Mouse (Mus musculus) right cerebral cortex, postnatal 25 days (tissue): ENCODE data around the gene Chd4.
"Not testable (repeated sequence)": the region's sequence is repeated elsewhere in the genome, so short reads cannot be mapped to it uniquely, and the experiment has no call there.

ENCODE experiments used
- DNase-seq: peaks from one replicate; pipeline ENCODE4 v3.0.0; 2022

Chd4 gene

DNA sequence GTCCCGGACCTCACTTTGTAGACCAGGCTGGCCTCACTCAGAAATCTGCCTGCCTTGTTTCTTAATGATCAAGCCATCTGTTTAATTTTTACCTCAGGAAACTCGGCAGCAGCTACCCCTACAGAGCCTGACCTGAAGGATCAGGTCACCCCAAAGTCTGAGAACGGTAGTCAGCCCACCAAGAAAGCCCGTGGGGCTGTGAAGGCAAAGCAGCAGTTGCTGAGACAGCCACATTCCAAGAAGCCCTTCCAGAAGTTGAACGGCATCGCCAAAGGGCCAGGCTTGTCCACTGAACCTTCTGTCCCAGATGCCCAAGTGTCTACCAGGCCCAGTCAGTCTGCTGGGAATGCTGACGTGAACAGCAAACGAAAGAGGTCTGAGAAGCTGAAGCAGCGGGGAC lies 48.1 kb downstream of the Chd4 start:
- DNase-seq, result no peak

DNA sequence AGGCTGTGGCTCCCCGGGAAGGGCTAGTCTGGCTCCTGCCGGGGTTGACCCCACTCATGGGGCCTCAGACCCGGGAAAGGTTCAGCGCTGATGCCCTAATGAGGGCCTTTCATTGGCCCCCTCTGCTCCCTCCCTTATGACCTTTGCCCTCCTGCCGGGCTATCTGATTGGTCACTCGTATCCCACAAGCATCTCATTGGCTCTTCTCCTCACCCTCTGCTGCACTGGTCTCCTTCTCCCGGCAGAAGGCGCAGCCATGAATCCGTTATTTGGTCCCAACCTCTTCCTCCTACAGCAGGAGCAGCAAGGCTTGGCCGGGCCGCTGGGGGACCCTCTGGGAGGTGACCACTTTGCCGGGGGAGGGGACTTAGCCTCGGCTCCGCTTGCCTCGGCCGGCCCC lies 49.2 kb downstream of the Chd4 start, which contains the start of gene Iffo1:
Gene Iffo1 (plus strand): TSS at position 241 of the 400 bp plus-strand sequence.
- DNase-seq, result peak; percentile 90

DNA sequence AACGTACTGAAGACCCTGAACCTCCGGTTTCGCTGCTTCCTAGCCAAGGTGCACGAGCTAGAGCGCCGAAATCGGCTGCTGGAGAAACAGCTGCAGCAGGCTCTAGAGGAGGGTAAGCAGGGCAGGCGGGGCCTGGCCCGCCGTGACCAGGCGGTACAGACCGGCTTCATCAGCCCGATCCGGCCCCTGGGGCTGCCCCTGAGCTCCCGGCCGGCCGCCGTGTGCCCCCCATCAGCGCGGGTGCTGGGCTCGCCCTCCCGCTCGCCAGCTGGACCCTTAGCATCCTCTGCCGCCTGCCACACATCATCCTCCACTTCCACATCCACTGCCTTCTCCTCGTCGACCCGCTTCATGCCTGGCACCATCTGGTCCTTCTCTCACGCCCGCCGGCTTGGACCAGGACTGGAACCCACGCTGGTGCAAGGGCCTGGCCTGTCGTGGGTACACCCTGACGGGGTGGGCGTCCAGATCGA lies 49.7 kb downstream of the Chd4 start:
- DNase-seq, result no peak

DNA sequence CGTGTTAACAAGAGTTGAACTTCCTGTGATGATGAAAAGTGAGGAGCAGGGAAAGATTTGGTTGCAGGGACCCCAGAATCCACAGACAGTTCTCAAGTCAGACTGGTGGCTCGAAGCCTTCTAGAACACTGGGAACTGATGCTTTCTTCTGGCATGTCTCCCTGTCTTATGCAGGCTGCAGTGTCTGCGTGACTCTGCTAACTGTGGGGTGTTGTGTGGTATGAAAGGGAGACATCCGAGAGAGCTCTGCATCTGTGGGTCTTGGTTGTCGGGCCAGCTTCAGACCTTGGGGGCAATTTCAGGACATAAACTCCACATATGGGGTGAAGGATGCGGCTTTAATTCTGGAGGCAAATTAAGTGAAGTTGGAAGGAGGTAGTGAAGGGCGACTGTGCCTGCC lies 50.4 kb downstream of the Chd4 start:
- no peak for DNase-seq

DNA sequence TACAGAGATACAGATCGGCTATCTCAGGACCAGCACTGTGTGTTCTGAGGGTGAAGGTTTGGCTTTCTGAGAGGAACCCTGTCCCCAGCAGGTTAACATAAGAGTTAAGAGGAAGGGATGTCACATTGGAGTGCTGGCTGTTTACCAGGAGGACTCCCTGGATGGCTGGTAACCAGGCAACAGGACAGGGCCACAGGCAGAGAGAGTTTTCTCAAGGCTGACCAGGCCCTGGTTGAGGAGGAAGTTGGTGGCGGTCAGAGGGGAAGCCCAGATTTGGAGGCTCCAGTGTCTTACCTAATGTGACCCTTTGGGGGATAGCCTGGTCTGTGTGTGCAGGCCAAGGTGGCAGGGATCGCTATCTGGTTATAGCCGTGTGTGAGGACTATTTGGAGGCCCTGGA lies 51.0 kb downstream of the Chd4 start:
- no peak for DNase-seq

DNA sequence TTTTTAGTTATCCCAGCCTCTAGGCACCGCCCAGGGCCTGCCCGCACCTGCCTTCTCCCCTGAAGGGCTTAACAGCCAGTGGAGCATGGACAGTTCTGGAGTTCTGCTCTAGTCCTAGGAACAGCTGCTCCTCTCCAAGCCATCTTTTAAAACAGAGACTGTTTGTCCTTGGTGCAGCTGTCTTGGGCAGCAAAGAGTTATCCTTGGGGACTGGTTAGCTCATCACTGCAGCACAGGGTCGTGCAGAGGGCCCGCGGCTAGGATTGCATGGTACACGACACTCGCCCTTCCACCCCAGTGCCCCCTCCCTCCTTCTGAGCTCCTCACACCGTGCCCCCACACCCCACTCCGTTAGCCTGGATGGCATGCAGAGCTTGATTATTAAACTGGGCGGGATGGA lies 51.5 kb downstream of the Chd4 start:
- no peak for DNase-seq

DNA sequence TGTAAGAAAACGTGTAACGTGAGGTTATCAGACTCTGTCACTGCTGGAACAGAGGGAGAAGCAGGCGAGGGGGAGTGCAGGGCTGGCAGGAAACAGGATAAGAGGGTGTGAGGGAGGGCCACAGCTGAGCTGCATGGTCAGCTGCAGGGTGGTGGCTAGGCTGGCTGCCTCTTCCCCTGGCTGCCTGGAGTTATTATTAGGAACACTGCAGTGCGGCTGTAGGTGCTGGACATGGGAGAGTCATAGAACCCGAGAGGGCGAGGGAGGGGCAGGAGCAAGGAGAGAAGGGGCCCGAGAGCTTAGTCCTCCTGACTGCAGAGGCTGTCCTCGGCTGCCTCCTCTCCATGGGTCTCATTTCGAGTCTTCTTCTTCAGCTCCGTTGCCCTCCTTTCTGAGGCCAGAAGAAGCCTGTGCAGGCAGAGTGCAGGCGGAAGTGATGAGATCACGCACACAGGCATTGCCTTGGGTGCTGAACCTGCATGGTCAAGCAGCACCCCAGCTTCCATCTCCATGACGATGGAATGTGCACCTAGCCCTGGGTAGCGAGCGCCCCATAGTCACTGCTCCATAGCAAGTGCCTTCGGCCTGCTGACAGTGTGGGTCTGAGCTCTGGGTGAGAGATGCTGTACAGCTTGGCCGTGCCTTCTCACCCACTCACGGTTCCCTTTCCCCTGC lies 52.6 kb downstream of the Chd4 start:
- DNase-seq, result no peak

DNA sequence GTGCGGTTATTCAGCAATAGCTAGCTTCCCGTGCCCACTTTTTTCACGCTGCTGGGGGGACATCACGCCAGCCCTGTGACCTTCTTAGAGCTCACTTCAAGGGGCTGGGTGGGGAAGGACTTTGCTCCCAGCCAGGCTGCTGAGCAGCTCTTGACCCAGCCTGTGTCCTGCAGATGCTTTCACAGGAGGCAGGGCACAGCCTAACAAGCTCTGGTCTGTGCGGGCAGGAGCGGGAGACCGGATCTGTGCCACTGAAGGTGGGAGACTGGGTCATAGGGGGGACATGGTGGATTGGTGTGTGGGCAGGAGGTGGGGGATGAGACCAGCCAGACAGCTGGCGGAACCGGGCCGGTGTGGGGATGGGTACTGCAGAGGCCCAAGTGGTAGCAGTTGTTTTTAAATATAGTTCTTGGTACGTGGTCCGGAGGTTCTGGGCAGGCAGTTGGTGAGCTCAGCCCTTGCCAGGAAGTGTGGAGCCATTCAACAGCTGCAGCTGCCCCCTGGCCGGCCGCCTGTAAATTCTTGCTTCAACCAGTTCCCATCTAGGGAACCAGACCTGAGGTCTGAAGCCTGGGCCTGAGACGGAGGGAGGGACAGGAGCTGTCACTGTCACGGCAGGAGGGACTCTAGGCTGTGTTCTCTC lies 53.3 kb downstream of the Chd4 start:
- DNase-seq, result no peak

DNA sequence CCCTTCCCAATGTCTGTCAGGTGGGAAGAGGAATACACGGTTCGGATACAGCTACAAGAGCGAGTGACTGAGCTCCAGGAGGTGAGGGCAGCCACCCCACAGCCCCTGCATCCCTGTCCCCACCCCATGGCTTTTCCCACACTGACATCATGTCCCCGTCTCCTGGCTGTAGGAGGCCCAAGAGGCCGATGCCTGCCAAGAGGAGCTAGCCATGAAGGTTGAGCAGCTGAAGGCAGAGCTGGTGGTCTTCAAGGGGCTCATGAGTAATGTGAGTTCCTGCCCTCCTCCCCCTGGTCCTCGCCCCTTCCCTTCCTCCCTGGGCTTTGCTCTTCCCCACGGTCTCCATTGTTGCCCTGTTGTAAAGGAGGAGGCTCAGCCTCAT lies 53.8 kb downstream of the Chd4 start:
- no peak for DNase-seq

DNA sequence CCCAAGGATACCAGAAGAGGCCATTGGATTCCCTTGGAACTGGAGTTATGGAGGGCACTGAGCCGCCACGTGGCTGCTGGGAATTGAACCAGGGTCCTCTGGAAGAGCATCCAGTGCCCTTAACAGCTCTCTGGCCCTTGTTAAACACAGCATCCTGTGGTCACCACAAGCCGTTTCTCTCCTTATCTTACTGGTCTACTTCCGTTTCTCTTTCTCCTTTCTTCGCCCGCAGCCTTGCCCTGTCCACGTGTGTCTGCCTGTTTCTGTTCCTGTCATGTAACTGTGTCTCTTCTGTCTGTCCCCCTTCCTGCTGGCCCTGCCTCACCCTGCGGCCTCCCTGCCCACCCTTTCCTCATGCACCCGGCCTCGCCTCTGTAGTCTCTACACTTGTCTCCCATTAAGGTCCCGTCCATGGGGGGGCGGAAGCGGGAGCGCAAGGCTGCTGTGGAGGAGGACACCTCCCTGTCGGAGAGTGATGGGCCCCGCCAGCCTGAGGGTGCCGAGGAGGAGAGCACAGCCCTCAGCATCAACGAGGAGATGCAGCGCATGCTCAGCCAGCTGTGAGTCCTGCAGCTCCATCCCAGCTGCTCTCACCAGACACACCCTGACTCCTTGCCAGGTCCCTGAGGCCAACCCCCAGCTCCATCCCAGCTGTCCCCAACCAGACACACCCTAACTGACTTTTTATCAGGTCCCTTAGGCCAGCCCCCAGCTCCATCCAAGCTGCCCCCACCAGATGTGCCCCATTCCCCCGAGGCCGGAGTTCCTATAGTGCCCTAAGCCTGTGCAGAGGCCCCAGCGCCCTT lies 56.6 kb downstream of the Chd4 start:
- DNase-seq, result no peak

DNA sequence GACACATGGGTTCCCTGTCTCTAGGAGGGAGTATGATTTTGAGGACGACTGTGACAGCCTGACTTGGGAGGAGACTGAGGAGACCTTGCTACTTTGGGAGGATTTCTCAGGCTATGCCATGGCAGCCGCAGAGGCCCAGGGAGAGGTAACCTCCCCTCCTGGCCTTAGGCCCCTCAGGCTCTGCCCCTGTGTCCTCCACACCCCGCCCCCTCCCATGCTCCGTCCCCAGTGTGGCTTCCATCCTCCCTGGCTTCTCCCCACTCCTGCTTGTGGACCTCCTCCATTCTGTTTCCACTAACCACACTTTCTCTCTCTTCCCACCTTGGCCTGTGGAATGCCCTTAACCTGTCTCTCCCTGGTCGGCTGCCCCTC lies 57.2 kb downstream of the Chd4 start:
- DNase-seq, result no peak

DNA sequence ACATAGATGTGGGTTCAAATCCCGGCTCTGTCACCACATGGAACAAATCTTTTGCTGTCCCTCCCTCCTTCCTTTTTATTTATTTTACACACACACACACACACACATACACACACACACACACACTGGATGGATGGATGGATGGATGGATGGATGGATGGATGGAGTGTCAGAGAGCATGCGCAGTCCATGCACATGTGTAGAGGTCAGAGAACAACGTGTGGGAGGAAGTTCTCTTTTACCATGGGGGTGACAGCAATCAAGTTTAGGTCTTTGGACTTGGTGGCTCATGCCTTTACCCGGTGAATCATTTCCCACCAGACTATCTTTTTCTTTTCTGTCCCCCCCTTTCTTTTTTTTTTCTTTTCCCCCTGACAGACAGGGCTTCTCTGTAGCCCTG lies 57.9 kb downstream of the Chd4 start:
- DNase-seq, result no peak

DNA sequence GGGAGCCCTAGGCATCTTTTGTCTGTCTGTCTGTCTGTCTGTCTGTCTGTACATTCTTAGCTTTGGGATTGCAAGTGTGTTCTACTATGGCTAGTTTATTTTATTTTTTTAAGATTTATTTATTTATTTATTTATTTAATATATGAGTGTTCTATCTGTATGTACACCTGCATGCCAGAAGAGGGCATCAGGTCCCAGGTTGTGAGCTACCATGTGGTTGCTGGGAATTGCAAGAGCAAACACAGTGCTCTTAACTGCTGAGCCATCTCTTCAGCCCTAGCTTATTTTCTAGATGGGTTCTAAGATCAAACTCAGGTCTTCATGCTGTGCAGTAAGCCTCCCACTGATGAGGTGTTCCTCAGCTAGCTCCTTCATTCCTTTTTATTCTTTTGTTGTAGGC lies 58.8 kb downstream of the Chd4 start:
- no peak for DNase-seq

DNA sequence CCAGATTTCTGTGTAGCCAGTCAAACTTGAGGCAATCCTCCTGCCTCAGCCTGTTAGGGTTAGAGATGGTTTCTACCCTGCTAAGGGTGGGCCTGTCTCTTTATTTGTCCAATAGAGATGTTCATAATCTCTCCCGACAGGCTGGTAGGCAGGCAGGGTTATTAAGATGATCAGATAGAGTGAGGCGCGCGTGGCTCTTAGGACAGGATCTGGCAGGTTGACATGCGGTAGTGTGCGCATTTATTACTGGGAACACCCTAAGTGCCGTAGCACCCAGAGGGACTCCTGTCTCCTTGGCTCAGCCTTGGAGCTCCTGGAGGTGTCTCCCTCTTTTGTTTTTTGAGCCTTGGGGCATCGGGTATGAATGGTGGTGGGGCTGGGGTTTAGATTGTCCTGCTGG lies 59.5 kb downstream of the Chd4 start:
- no peak for DNase-seq

DNA sequence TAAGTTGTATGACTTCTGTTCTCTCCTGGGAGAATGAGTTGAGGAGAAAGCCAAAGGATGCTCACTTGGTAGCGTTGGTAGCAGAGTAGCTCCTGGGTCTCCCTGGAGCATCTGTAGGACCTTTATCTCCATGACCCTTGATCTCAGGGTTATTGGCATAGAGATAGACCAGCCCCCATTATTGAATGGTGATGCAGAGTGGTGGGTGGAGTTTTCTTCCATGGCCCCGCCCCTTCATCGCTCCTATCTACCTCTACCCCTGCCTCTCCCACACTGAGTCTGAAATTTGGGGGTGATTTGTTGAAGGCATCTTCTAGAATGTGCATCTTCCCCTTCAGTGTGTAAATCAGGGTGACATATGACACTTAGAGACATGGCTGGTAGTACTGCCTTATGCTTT lies 60.7 kb downstream of the Chd4 start:
- DNase-seq, result no peak

DNA sequence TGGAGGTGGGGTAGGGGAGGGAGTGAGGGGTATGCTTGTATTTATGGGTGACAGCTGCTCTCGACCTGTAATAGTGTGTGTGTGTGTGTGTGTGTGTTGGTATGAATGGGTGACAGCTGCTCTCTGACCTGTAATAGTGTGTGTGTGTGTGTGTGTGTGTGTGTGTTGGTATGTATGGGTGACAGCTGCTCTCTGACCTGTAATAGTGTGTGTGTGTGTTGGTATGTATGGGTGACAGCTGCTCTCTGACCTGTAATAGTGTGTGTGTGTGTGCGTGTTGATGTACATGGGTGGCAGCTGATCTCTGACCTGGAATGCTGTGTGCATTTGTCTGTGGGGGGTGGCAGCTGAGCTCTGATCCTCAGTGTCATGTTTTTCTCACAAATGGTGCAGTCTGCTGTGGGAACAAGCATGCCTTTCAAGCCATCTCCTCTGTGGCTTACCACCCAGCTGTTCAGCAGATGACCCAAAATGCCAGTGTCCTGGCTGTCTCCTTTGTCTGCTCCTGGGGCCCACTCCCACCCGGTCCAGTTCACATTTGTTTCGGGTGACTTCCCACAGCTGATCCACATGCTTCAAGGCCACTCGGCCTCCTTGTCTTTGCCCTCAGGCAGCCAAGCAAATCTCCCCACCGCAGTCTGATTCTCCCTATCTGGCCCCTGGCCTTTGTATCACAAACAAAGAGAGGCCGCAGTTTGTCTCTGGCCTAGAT lies 61.3 kb downstream of the Chd4 start:
- no peak for DNase-seq

DNA sequence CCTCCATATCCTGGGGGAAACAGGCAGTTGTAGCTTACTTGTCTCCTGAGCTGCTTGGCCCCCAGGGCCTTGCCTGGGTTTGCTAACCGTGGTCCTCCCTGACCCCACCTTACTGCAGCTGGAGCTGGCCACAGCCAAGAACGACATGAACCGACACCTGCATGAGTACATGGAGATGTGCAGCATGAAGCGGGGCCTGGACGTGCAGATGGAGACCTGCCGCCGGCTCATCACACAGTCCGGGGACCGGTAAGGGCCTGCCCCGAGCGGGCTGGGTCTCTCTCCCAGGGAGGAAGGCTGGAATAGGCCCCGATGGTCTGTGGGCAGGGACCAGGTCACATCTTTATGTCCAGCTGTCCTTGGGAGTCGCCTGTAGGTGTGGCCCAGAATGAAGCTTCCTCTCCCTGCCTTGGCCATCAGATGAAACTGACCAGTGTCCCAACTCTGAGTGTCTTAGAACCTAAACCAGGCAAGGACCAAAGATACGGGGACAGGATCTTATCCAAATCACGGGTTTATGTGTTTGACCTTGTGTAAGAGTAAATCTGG lies 63.2 kb downstream of the Chd4 start:
- DNase-seq, result no peak

DNA sequence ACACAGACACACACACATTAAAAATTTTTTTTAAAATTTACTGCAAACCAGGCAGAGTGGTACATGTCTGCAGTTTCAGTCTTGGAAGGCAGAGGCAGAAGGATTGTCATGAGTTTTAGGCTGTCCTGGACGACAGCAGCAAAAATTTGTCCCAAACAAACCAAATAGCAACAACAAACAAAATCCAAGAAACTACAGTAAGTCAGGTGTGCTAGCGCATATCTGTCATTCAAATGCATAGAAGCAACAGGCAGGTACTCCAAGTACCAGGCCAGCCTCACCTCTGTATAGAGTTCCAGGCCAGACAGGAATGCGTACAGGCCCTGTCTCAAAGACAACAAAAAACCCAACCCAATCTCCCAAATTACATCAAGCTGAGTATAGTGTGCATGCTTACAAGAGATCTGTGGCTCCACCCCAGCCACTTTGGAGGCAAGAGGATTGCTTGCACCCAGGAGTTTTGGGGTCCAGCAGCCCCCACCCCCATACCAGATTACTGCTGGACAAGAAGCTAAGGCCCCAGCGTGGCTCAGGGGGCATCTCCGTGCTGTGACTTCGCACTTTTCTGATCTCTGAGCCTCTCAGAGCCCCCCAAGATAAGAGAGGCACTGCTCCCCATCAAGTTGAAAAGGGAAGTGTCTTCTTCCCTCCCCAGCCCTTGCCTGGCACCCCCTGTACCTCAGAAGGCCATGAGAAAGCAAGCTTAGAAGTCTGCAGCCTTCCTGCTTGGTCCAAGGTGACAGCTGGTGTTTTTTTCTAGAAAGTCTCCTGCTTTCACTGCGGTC lies 64.2 kb downstream of the Chd4 start:
- DNase-seq, result no peak

DNA sequence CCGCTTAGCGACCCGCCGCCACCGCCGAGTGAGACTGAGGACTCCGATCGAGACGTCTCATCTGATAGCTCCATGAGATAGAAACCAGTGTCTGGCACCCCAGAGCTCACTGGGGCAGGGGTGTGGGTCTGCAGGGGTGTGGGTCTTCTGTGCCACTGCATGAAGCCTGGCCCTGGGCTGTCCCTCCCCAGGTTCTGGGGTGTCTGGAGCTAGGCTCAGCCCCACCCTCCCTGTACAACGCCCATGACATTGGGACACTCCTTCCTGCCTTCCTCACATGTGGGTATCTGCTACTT lies 64.7 kb downstream of the Chd4 start:
- no peak for DNase-seq

DNA sequence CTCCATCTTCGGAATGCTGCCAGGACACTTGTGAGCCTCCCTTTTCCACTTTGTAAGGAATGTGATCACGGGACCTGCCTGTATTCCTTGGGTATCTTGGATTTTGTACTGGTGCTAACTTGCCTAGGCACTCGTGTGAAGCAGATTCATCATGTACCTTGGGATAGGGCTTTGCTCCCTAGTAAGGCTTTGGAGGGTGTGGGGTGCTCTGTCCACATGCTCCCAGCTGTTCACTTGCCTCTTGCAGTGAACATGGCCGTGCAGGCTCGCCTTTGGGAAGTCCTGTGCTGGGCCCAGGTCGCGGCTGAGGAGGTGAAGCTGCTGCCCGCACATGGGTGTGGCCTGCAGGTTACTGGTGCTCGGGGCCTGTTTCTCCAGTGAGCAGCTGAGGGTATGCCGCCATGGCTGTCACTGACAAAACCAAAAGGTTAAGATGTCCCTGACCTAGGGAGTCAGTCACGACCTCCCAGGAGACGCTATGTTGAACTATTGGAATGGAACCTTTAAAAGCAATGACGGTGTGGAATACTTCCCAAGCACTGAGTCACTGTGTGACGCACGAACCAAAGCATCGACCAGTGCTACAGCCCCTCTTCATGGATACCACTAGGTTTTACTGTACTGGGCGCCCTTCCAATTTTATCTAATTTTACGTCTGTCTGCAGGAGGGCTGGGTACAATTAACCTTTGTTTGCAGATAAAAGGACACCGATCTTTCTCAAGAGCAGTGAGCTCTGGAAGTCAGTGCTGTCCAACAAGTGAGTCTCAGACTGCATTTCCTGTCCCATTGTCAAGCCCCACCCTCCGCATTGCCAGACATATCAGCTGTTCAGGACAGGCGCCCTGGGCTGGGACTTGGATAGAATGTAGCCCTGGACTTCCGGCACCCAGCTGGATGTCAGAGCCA lies 65.3 kb downstream of the Chd4 start:
- peak; percentile 58 for DNase-seq

DNA sequence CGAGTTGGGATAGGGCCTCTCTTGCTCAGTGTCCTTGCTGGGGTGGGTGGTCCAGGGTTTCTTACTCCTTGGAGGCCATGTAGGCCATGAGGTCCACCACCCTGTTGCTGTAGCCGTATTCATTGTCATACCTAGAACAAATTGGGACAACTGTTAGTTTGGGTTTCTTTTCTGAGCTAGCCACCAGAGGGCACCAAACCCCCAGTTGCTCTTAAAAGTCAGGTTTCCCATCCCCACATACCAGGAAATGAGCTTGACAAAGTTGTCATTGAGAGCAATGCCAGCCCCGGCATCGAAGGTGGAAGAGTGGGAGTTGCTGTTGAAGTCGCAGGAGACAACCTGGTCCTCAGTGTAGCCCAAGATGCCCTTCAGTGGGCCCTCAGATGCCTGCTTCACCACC lies 66.2 kb downstream of the Chd4 start:
- DNase-seq, result not testable (repeated sequence)
